Mouse (Mus musculus) small intestine, adult 2 months (tissue): Measurements from ENCODE around the gene Plscr1. TPM values are rescaled to one million over a fixed set of nuclear protein-coding genes. Genes with fewer than 3 reads are reported as not detected.

Experiments used
- H3K27ac ChIP-seq: fragments of 200-500 bp; 2 replicates; pipeline ENCODE4 v1.5.1; 2012; ENCODE audit warnings: low read depth, low read length, control low read depth, inconsistent platforms; ENCODE audit not compliant: insufficient read depth
- H3K27me3 ChIP-seq: fragments of 200-500 bp; 2 replicates; pipeline ENCODE4 v1.6.1; 2012; ENCODE audit warnings: mild to moderate bottlenecking, moderate library complexity, low read length, inconsistent platforms; ENCODE audit not compliant: control insufficient read depth, insufficient read depth
- H3K36me3 ChIP-seq: fragments of 200-500 bp; 2 replicates; pipeline ENCODE4 v1.6.1; 2012; ENCODE audit warnings: mild to moderate bottlenecking, low read length, control low read depth, inconsistent platforms; ENCODE audit not compliant: control insufficient read depth, insufficient read depth
- H3K4me1 ChIP-seq: fragments of 200-500 bp; 2 replicates; pipeline ENCODE4 v1.6.1; 2012; ENCODE audit warnings: low read length, inconsistent platforms, mixed read lengths; ENCODE audit not compliant: control insufficient read depth, insufficient read depth, insufficient read length
- H3K4me3 ChIP-seq: fragments of 200-500 bp; 2 replicates; pipeline ENCODE4 v1.5.1; 2012; ENCODE audit warnings: low read depth, mild to moderate bottlenecking, control low read depth, inconsistent platforms, low read length, moderate library complexity
- CTCF ChIP-seq: fragments of 200-500 bp; IDR thresholded peaks from 2 replicates; pipeline ENCODE4 v1.5.1; 2012; ENCODE audit warnings: low read depth, mild to moderate bottlenecking, control low read depth, inconsistent platforms, low read length, moderate library complexity, mixed read lengths; ENCODE audit not compliant: insufficient replicate concordance, insufficient read length; ENCODE audit errors: extremely low read depth
- POLR2A ChIP-seq: fragments of 200-500 bp; IDR thresholded peaks from 2 replicates; pipeline ENCODE4 v1.6.1; 2012; ENCODE audit warnings: low read depth, mild to moderate bottlenecking, control low read depth, inconsistent platforms, low read length, moderate library complexity
- WGBS: fragments of 180-500 bp; shearing (Covaris S2); methylation state at CpG from one replicate; pipeline ENCODE4 v1.1.7; 2018; 5-methylcytosine and 5-hydroxymethylcytosine counted together
- polyA plus RNA-seq: library from polyadenylated mRNA; depleted of rRNA; stranded (reverse); fragments of >200 nt; gene quantifications from 2 replicates; pipeline ENCODE4 v1.2.3, GENCODE M21; 2012

Gene Plscr1
- polyA plus RNA-seq, 1 experiment = 14.0 TPM

GRCm38 (mm10) chr9:92217484-92217883 is 32.1 kb upstream of the Plscr1 start:
- no peak overlapping the region for H3K4me3 ChIP-seq
- peaks cover 3% of the 10 kb centered on the region; the same call in 1 of the 2 replicates for H3K4me1 ChIP-seq
- TF ChIP-seq POLR2A = no peak
- TF ChIP-seq CTCF = no peak
- 25% methylated on average over 4 of the region's 4 CpGs for WGBS
- no peak overlapping the region for H3K27ac ChIP-seq
- no peaks in the 10 kb centered on the region for H3K36me3 ChIP-seq
- H3K27me3 ChIP-seq = no peaks in the 10 kb centered on the region

- H3K4me3 ChIP-seq = no peak overlapping the region
- no peaks in the 10 kb centered on the region for H3K36me3 ChIP-seq
- TF ChIP-seq POLR2A = no peak
- no peak for TF ChIP-seq CTCF
- H3K27ac ChIP-seq = no peak overlapping the region
- peaks cover 3% of the 10 kb centered on the region; the same call in 1 of the 2 replicates for H3K4me1 ChIP-seq
- WGBS = 78% methylated on average over 2 of the region's 2 CpGs
- no peaks in the 10 kb centered on the region for H3K27me3 ChIP-seq
Measured at GRCm38 (mm10) chr9:92217896-92218295, 31.7 kb upstream of the Plscr1 start.

- no peak for TF ChIP-seq CTCF
- no peak for TF ChIP-seq POLR2A
Measured at GRCm38 (mm10) chr9:92220151-92220550, 29.4 kb upstream of the Plscr1 start.

GRCm38 (mm10) chr9:92221480-92221879 is 28.1 kb upstream of the Plscr1 start:
- Histone ChIP-seq H3K36me3 (no peaks in the 10 kb centered on the region), H3K27me3 (no peaks in the 10 kb centered on the region), H3K4me3 (no peak overlapping the region), H3K4me1 (peaks cover 3% of the 10 kb centered on the region; the same call in 1 of the 2 replicates), H3K27ac (no peak overlapping the region)
- TF ChIP-seq CTCF (no peak), POLR2A (no peak)

More at GRCm38 (mm10) chr9:92220151-92220550, 29.4 kb upstream of the Plscr1 start:
- Histone ChIP-seq H3K36me3 (no peaks in the 10 kb centered on the region), H3K4me1 (peaks cover 3% of the 10 kb centered on the region; the same call in 1 of the 2 replicates), H3K27ac (no peak overlapping the region), H3K4me3 (no peak overlapping the region), H3K27me3 (no peaks in the 10 kb centered on the region)
- WGBS = 68% methylated on average over 3 of the region's 3 CpGs

GRCm38 (mm10) chr9:92224598-92225231 is 24.8 kb upstream of the Plscr1 start:
- TF ChIP-seq CTCF = no peak
- TF ChIP-seq POLR2A = no peak
- no peak overlapping the region for H3K27ac ChIP-seq
- H3K36me3 ChIP-seq = no peaks in the 10 kb centered on the region
- no peak overlapping the region for H3K4me3 ChIP-seq
- H3K27me3 ChIP-seq = no peaks in the 10 kb centered on the region
- peaks cover 4% of the 10 kb centered on the region; the same call in 1 of the 2 replicates for H3K4me1 ChIP-seq
- WGBS = 93% methylated on average over 1 of the region's 1 CpGs

- TF ChIP-seq POLR2A (no peak), CTCF (no peak)
- no peak overlapping the region for H3K4me3 ChIP-seq
- H3K27ac ChIP-seq = no peak overlapping the region
- H3K36me3 ChIP-seq = no peaks in the 10 kb centered on the region
- H3K27me3 ChIP-seq = no peaks in the 10 kb centered on the region
- H3K4me1 ChIP-seq = peaks cover 4% of the 10 kb centered on the region; the same call in 1 of the 2 replicates
- 75% methylated on average over 3 of the region's 3 CpGs for WGBS
Measured at GRCm38 (mm10) chr9:92226127-92226655, 23.4 kb upstream of the Plscr1 start.

- Histone ChIP-seq H3K27me3 (no peaks in the 10 kb centered on the region), H3K4me1 (peaks cover 2% of the 10 kb centered on the region; the same call in 1 of the 2 replicates), H3K4me3 (no peak overlapping the region), H3K36me3 (no peaks in the 10 kb centered on the region), H3K27ac (no peak overlapping the region)
- 82% methylated on average over 3 of the region's 3 CpGs for WGBS
- no peak for TF ChIP-seq CTCF
- TF ChIP-seq POLR2A = no peak
Measured at GRCm38 (mm10) chr9:92226795-92227194, 22.8 kb upstream of the Plscr1 start.
